Mouse (Mus musculus): Measurements from ENCODE around the gene Clcn2.

Clcn2 gene

GRCm38 (mm10) chr16:20653315-20653714 is 64.2 kb downstream of the Clcn2 start:
- no peak for DNase-seq (ENCODE audit: low spot score)

Measured in embryo, embryonic 10 days (tissue).